Mouse (Mus musculus): ENCODE measurements at regions not wholly inside any gene's neighbourhood (a gene's known extent, or its start where the extent isn't known, plus 50 kb on each side); places are given as distances from the start of the nearest gene placed in this dataset.

DNA sequence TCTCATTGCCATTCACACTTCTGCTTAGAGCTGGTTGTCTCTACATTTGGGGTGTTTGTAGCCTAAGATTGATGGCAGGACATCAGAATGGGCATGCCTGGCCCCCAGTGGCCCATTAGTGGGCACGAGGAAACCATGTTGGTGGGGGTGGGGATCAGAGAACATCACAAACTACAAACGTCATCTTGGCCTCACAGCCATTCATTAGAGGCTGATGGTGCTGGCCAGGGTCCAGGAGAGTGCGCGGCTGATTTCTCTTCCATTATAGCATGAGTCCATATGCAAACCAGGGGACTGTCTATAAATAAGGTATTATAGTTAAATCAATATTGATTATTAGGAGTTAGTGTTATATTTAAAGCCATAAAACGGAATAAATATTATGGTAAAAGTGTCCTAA, 67.9 kb downstream of the 3100002H09Rik start:
- DNase-seq (ENCODE audit: low spot score): no peak

DNA sequence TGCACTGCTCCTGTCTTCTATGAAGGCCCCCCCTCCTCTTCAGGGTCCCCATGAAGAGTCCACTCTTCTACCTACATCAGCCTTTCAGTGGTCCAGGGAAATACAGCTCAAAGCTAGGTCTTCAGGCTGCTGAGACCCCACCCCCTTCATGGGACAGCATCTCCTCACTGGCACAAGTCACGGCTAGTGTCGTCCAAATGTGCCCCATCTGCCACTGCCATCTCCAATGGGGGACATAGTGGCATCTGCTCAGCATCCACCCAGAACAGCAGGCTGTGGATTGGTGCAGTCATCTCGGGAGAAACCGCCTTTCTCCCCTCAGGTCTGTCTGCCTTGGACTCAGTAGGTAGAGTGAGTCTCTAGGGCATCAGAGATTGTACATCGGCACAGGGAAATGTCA, 72.1 kb downstream of the 3100002H09Rik start:
- no peak for DNase-seq (ENCODE audit: low spot score)

DNA sequence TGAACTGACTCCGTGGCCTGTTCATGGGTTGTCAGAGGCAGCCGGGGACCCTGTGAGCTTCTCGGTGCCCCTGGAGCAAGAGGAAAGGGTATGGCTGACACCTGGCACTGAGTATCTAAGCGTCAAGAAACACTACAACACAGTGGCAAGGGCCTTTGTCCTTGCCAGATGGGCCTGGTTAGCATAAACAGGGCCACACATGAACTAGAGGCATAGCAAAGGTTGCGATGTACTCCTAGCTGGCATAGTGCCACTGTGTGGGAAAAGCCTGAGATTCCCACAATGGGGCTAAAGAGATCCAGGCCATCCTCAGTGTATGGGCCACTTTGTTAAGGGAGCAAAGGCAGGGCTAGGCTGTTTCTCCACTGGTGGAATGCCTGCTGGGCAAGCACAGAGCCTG, 72.9 kb downstream of the 3100002H09Rik start:
- no peak for DNase-seq (ENCODE audit: low spot score)

DNA sequence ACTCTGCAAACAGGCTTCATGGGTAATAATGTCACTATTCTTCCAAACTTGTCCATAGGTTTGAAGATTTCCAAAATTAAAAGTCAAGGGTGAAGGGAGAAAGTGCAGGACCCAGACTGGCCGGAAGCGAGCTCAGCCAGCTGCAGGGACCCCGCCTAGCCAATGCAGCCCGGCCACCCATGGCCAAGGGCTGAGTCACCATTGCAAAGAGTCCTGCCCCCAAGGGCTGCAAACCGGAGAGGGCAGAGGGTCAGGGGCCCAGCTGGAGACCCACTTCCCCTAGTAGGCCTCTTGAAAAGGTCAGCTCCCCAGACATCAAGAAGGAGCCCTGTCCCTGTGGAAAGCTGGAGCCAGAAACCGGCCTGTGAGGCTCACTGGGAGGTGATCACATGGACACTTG, 77.0 kb downstream of the 3100002H09Rik start:
- no peak for DNase-seq (ENCODE audit: low spot score)

DNA sequence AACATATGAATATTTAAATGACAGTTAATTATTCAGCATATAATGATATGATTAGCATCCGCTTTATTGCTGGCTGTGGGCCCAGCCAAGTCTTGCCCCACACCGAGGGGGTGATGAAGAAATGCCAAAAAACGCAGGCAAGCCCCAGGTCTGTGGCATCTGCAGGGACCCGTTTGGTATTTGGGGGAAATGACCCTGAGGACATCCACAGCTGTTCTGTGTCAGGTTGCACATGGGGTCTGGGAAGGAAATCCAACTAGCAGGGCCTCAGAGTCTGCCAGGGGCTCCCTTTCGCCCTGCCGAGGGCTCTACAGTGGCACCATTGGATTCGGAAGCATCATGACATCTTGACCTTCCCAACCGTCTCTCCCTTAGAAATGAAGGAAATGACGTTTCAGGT, 80.0 kb downstream of the 3100002H09Rik start:
- DNase-seq (ENCODE audit: low spot score): no peak

DNA sequence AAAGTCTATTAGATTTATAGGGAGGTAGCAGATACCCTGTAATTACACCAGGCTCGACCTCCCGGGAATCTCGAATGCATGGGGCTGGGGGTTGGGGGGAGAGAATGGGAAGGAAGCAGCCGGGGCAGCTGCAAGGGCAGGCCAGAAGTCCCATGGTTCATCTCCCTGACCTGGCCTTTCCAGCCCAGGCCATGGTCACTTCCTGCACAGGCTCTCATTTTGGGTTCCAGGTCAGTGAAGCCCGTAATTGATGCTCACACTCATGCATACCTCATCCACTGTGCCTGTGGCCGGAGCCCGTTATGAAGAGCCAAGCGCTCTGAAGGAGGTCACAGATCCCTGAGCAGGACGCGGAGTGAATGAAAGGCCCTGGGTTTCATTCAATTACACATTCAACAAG, 83.8 kb downstream of the 3100002H09Rik start:
- DNase-seq (ENCODE audit: low spot score): no peak

DNA sequence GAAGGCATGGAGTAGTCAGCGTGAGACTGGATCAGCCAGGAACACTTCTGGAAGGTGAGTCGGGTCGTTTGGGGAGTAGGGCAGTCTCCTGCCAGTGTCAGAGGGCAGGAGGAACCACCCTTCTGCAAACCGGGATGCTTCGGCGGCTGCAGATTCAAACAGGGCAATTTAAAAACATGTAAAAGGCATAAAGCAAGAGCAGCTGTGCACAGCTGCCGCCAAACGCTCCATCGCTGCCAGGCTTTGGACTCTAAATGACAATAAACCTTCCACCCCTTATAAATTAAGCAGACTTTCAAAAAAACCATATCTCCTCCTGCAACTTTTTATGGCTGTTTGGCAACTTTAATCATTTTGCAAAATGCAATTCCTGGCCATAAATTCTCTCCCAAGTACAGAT, 84.2 kb downstream of the 3100002H09Rik start:
- no peak for DNase-seq (ENCODE audit: low spot score)

DNA sequence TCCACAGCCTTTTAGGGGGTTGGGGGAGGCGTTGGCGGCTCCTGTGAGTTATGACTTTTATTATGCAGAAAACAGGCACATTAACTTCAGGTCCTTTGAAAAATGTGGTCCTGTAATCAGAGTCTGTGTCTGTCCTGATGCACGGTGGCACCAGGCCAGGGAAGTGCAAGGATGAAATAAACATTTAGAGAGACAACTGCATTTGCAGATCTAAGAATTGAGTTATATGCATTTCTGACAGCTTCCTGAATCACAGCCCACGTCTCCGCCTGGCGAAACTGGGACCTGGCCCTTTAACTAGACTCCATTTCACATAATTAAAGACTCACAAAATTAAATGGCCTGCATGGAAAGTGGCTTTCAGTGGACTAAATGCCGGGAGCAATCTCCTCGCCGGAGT, 90.3 kb downstream of the 3100002H09Rik start:
- DNase-seq (ENCODE audit: low spot score): no peak

DNA sequence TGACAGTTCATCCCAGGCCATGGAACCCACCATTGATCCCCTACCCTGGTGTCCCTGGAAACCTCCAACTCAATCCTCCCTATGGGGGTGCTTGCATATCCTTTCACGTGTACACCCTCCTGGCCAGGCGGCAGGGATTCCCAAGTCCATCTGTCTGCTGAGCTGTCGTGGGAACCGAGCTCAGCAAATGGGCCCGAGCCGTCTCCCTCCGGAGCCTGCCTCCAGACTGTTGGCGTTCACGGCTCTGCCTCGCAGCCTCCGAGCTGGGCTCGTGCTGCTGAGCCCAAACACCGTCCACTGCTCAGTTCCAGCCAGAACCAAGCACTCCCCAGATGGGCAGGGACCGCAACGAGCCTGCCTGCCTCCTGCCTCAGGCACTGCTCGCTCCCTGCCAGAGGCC, 98.8 kb downstream of the 3100002H09Rik start:
- no peak for DNase-seq (ENCODE audit: low spot score)

DNA sequence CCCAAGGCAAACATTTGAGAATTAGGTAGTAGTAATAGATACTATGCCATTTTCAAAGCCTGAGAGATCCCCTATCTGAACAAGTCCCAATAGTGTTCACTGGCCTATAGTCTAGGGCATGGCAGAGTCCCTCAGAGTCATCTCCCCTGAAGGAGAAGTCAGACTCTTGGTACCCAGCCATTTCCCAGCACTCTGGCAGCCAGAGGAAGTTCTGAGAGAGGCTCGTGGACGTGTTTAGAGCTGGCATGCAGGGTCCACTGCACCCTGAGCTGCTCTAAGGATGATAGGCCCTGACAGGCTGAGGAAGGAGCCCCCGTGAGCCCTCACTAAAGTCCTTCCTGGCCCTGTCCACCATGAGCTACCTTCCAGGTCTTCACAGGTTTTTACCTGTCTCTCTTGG, 99.8 kb downstream of the 3100002H09Rik start:
- no peak for DNase-seq (ENCODE audit: low spot score)

DNA sequence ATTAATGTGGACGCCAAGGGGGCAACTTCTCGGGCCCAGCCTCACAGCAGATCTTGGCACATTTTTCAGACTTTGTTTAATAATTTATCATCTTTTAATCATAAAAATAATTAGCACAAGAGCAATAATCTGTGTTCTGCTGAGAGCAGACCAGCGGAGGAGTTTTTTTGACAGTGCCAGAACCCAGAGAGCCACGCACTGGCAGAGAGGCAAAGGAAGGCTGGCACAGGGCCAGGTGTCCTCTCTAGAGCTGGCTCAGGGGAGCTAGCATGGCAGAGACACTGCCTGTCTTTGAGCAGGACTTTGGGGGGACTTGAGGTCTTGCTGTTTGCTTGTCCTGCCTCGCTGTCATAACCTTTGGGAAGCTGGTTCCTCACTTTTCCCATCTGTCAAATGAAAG, 100.9 kb downstream of the 3100002H09Rik start:
- no peak for DNase-seq (ENCODE audit: low spot score)

DNA sequence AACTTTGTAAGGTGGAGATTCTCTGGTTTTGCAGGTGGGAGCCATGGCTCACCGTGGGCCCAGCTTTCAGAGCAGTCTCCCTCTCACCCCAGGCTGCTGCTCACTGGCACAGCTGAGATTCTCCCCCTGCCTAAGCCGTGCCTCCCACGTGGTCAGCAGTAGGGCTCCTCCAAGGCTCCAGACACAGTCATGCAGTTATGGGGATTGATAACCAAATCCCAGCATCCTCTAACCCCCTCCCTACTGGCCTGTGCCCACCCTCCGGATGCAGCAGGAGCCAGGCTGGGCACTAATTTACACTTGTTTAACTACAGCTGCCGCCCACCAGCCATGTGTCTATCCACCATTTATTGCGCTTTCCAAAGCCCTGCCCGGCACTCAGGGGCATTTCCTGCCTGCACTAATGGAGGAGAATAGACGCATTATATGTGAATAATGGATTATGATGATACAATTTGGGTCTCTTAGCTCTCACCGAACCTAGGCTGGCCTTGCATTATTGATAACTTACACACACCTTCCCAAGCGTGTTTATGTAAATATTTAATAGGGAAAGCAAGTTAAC, 104.4 kb downstream of the 3100002H09Rik start:
- DNase-seq (ENCODE audit: low spot score): no peak

DNA sequence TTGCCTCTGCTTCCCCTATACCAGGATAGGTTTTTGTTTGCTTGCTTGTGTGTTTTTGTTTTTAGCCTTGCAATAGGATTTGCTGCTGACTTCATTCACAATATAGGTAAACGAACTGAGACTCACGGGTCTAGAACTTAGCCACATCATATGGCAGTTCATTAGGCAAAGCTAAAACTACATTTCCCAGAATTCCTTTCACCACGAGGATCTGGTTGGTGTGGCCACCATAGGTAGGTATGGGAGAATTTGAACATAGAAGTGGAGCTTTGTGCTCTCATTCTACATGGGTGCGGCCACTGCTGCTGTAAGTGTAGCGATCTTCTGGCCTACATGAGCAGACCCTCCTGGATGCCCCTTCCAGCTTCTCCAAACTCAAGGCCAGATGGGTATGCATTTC, 108.8 kb downstream of the 3100002H09Rik start:
- DNase-seq (ENCODE audit: low spot score): no peak

DNA sequence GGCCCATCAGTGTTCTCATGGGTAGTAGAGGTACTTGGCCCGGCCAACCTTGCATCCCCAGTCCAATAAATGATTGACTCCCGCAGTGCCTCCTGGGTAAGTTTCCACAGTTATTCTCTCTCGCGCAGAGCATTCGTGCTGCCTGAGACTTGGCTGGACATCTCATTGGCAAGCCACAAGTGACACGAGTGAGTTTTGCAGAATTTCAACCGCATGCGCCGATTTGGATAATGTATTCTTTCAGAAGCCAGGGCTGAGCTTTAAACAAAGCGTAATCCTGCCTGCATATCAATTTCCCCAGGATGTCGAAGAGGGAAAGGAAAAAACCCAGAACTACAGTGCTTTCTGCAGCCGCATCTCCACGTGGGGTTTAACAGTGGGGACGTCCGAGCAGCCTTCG, 112.6 kb downstream of the 3100002H09Rik start:
- DNase-seq (ENCODE audit: low spot score): no peak

DNA sequence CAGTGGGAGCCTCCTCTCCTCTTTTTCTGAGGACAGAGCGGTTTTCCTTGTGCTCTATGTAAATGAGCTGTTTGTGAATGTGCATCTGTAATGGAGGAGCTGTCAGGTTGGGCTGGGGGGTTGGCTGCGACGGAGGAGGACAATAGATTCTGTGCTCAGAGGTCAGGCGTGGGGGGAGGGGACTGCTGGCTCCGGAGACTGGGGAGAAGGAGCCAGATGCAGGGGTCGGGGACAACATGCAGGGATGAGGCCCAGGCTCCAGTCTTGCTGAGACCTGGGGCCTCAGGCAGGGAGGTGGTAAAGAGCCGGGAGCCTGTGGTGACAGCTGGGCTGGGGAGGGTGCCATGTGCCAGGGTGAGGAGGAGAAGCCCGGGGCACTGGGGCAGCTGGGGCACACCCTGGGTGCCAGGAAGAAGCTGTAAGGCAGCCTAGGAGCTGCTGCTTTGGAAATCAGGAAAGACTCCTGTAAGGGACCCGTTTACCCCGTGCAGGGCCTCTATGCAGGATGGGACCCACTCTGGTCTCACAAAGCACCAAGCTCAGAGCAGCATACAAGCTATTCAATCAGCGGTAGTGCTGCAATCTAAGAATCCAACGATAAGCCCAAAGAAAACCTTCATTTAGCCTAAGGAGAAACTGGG, 124.5 kb downstream of the 3100002H09Rik start:
- DNase-seq (ENCODE audit: low spot score): no peak

DNA sequence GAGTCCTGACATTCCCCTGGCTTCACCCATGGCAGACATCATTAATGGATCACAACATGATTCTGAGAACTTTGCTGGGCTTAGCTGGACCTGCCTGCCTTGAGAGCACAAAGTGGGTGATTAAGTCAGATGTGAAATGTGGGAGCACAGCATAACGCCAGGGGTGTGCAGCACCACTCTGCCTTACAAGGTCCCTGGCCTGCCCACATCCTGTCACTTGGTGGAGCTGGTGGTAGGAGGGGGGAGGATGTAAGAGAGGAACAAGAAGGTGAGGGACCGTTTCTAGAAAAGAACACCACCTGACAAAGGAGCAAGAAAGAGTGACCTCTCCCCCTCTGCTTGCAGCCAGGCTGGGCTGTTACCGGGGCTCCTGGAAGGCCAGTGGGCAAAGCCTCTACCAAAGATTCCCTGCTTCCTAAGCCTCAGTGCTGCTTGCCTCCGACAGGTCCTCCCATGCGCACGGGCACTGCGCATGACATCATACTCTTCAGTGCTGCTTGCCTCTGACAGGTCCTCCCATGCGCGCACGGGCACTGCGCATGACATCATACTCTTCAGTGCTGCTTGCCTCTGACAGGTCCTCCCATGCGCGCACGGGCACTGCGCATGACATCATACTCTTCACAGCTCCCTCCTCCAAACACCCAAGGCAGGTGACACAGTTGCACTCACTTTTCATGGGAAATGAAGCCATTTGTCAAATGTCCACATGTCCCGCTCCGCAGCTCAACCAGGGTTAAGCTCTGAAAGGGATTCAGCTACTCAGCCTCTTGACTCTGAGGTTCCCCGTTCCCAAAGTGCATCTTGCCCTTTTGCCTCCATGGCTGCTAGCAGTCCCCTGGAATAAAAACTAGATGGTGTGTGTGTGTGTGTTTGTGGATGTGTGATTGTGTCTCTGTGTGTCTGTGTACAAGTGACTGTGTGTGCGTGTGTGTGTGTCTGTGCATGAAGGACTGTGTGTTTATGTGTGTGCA, 125.7 kb downstream of the 3100002H09Rik start:
- DNase-seq (ENCODE audit: low spot score): no peak

DNA sequence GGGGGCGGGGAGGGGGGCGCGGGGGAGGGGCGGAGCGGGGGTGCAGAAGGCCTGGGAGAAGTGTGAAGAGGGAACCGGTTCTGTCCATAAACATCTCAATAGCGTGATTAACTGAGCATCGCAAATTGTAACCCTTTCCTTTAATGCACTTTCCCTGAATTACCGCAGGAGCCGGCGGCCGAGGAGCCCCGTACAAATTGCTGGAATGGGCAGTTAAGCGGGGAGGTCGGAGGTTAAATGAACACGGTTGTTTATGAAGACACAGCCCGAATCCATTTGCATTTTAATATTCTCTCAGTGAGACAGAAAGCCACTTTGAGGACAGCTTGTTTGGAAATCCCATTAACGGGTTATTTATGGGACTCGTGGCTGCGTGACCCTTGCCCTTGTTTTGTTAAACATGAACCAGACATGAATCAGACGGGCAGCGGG, 132.7 kb downstream of the 3100002H09Rik start:
- DNase-seq (ENCODE audit: low spot score): peak; percentile 1

DNA sequence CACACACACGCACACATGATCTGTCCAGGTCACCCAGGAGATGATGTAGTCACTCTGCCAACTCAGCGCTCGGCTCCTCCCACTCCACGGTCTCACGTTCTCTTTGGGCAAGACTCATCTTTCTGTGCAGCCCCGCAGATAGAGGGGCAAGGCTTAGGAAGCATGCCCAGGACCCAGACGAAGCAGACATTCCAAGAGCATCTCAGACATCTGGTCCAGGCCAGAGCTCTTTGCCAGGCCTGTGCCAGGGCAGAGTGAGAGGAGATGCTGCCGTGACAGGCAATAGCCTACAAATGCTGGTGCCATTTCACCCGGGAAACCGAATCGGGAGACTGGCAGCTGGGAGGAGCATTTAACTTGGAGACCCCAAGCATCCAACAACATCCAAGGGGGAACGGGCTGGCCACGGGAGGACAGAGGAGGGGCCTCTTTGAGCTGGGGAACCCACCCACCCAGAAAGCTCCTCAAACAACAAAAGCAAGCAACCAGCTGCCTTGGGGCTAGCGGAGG, 133.2 kb downstream of the 3100002H09Rik start:
- no peak for DNase-seq (ENCODE audit: low spot score)

DNA sequence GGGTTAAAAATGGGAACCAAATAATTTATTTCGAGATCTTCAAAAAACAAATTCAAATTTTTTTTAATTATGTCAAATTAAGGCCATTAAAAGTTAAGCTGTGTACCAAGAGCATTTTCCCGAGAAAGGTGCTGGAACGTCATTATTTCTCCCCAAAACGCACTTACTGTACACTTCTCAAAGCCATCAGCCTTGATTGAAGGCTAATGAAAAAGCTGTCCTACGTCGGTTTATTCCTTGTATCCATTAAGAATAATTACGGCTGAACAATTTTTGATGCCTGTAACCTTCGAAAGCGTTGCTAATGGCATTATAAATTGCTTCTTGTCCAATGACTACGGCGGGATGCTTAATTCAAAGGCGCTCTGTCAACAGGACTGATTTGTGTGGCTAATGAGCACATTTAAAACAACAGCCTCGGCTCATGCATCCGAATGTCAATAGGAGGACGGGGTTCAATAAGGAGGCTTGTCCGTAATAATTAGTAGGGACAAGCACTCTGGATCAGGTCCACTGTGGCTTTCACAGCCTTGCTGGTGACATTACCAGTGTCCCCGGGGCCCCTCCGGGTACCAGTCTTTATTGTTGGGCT, 145.3 kb downstream of the 3100002H09Rik start:
- no peak for DNase-seq (ENCODE audit: low spot score)

DNA sequence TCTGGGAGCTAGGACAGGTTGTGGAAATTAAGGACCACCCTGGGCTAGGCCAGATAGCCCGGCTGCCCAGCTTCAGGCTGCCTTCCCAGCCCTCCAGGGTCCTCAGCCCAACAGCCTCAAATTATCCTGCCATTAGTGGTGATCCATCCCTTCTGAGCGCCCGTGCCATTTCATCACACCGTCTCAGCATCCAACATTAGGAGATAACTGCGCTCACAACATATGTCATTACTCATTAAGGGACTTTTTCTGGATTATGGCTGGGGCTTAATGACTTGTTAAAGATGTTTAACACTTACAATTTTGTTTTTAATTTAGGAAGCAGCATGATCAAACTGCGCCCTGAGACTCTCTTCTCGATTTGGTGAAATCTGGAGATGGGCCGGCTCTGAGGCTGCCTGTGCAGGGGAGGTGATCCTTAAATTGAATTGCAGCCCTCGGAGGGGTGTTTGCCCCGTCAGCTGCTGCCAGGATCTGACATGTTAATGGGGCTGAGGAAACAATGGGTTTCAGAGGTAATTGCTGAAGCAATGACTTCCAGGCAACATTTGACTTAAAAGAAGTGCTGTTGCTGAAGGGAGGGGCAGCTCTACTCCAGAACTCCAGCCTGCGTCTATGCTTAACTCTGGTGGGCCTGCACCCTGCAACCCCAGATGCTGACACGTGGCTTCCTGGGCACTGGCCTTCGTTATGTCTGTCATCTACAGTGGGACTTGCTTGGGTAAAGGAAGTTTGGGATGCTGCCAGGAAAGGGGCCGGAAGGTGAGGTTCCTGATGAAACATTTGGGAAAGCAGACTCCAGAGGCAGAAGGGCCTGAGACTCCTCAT, 154.9 kb downstream of the 3100002H09Rik start:
- no peak for DNase-seq (ENCODE audit: low spot score)

DNA sequence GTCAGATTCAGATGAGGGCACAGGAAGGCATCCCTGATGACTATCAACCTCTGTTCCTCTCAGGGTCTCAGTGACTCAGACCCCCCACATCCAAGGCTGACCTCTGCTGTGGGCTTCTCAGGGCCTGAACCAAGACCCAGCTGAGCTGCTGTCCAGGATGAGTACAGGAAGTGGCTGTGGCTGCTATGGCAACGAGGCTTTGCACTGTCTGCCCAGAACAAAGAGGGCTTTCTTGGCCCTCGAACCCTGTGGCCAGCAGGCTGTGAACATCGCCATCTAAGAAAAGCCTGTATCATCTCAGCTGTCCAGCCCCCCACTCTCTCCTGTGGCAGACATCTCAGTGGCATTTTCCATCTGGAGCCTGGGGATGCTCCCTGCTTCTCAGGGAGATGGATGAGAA, 159.5 kb downstream of the 3100002H09Rik start:
- DNase-seq (ENCODE audit: low spot score): no peak

DNA sequence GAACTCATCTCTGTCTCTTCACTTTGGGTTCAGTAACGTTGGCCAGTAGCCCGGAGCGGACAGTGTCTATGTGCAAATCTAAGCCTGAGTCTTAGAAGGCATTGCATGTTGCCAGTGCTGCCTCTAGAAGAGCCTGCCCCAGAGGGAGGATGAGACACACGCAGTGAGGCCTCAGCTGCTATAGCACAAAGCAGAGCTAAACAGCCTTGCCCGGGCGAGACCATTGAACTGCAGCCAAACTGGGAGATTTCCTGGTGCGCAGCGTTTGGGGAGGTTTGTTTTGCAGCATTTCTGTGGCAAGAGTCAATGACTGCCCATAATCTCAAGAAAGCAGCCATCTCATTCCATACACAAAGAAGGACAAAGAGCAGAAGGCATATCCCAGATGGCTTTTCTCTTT, 164.0 kb downstream of the 3100002H09Rik start:
- DNase-seq (ENCODE audit: low spot score): no peak
